Mouse (Mus musculus): ENCODE data around the gene Tuba1c. TPM values are rescaled to one million over a fixed set of nuclear protein-coding genes. Genes with fewer than 3 reads are reported as not detected.

The Tuba1c gene
- total and polyA plus RNA-seq, 3 experiments: 129 to 163 TPM; not detected in 1

DNA sequence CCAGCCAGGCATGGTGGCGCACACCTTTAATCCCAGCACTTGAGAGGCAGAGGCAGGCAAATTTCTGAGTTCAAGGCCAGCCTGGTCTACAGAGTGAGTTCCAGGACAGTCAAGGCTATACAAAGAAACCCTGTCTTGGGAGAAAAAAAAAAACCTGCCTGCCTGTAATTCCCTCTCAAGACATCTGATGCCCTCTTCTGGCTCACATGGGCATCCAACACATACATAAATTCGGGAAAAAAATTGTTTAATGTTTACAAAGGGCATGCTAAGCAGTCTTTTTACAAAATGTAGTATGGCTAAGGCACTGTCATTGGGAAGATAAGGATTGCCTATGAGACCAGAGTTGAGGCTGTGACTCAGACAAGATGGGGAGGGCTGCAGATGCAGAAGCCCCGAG, 50.1 kb downstream of the Tuba1c start:
- peak; percentile 51 for TF ChIP-seq ZNF384 (IDR thresholded peaks at IDR 0.05; ENCODE audit: low read depth, low read length)
- peak in 1 of 3 experiments; percentile 13; a peak in 1 of 6 replicates for TF ChIP-seq CTCF (IDR thresholded peaks at IDR 0.05 in 2 of 3, conservative IDR thresholded peaks at IDR 0.05 in 1 of 3; ENCODE audit: control insufficient read depth in 1 of 3, insufficient read depth in 1 of 3, low read depth in 2 of 3, low read length in 3 of 3, poor library complexity in 1 of 3, severe bottlenecking in 1 of 3)
- 0 out of 2 replicates have a peak, but pooled peaks have one; percentile 9 for TF ChIP-seq SMC3 (IDR thresholded peaks at IDR 0.05; ENCODE audit: low read depth, low read length)
- no peak for TF ChIP-seq NRF1 (IDR thresholded peaks at IDR 0.05; ENCODE audit: insufficient read depth, low read depth, low read length, poor library complexity, severe bottlenecking)
- no peak for TF ChIP-seq EP300 (IDR thresholded peaks at IDR 0.05; ENCODE audit: low read depth in 1 of 2, low read length in 2 of 2)
- peaks cover 17% of the 10 kb centered on the region for H3K79me2 ChIP-seq (ENCODE audit: control insufficient read depth, insufficient read depth, low read length, poor library complexity)
- no peaks in the 10 kb centered on the region for H3K27me3 ChIP-seq (ENCODE audit: control insufficient read depth in 1 of 2, insufficient read depth in 2 of 2, low read length in 2 of 2)
- DNase-seq (ENCODE audit: low read depth, low spot score): no peak
- H3K4me1 ChIP-seq (ENCODE audit: control insufficient read depth in 1 of 2, insufficient read depth in 2 of 2, low read length in 2 of 2): peaks cover 2 to 5% of the 10 kb centered on the region in 2 experiments; a peak in 2 of 4 replicates
- no peak overlapping the region for H3K4me3 ChIP-seq (ENCODE audit: control insufficient read depth in 1 of 2, insufficient read depth in 1 of 2, low read depth in 2 of 2, low read length in 2 of 2)
- no peak overlapping the region for H3K9ac ChIP-seq (ENCODE audit: control insufficient read depth, low read depth, low read length, poor library complexity, severe bottlenecking)
- H3K27ac ChIP-seq (ENCODE audit: control insufficient read depth, low read depth, low read length): no peak overlapping the region
- no peaks in the 10 kb centered on the region for H3K9me3 ChIP-seq (replicated peaks; ENCODE audit: insufficient read depth, low read length)
- peaks cover 8 to 9% of the 10 kb centered on the region in 2 experiments for H3K36me3 ChIP-seq (ENCODE audit: control insufficient read depth in 1 of 2, insufficient read depth in 2 of 2, low read length in 2 of 2)

DNA sequence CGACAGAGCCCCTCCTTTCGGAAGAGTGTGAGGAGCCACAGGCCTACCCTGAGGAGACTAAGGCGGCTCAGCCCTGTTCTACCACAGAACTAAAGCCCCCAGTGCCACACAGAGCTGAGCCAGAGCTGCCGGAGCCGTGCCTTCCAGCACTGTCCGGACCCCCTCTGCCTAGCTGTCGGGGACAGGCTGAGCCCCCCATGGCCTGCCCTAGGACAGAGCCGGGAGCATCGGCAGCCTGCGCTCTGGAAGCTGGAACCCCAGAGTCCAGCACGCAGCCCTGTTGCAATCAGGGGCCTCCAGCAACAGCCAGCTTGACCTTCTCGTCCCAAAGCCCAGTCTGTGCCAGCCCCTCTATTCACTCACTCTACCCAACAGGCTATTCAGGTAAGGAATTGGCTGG, 52.6 kb downstream of the Tuba1c start:
- no peaks in the 10 kb centered on the region for H3K27me3 ChIP-seq (ENCODE audit: control insufficient read depth in 1 of 2, insufficient read depth in 2 of 2, low read length in 2 of 2)
- H3K79me2 ChIP-seq (ENCODE audit: control insufficient read depth, insufficient read depth, low read length, poor library complexity): no peaks in the 10 kb centered on the region; the same call in 1 of the 2 replicates
- H3K36me3 ChIP-seq (ENCODE audit: control insufficient read depth in 1 of 2, insufficient read depth in 2 of 2, low read length in 2 of 2): peaks cover 0 to 9% of the 10 kb centered on the region in 2 experiments; a peak in 2 of 4 replicates
- H3K27ac ChIP-seq (ENCODE audit: control insufficient read depth, low read depth, low read length): no peak overlapping the region
- H3K9ac ChIP-seq (ENCODE audit: control insufficient read depth, low read depth, low read length, poor library complexity, severe bottlenecking): no peak overlapping the region
- no peak overlapping the region for H3K4me3 ChIP-seq (ENCODE audit: control insufficient read depth in 1 of 2, insufficient read depth in 1 of 2, low read depth in 2 of 2, low read length in 2 of 2)
- no peak for DNase-seq (ENCODE audit: low read depth, low spot score)
- TF ChIP-seq EP300 (IDR thresholded peaks at IDR 0.05; ENCODE audit: low read depth in 1 of 2, low read length in 2 of 2): no peak
- TF ChIP-seq ZMIZ1 (IDR thresholded peaks at IDR 0.05; ENCODE audit: low read depth, low read length): no peak
- no peak for TF ChIP-seq MYB (IDR thresholded peaks at IDR 0.05; ENCODE audit: low read depth, low read length)
- TF ChIP-seq ZC3H11A (IDR thresholded peaks at IDR 0.05; ENCODE audit: low read depth, low read length): no peak
- no peaks in the 10 kb centered on the region for H3K4me1 ChIP-seq (ENCODE audit: control insufficient read depth in 1 of 2, insufficient read depth in 2 of 2, low read length in 2 of 2)
- H3K9me3 ChIP-seq (replicated peaks; ENCODE audit: insufficient read depth, low read length): no peaks in the 10 kb centered on the region

DNA sequence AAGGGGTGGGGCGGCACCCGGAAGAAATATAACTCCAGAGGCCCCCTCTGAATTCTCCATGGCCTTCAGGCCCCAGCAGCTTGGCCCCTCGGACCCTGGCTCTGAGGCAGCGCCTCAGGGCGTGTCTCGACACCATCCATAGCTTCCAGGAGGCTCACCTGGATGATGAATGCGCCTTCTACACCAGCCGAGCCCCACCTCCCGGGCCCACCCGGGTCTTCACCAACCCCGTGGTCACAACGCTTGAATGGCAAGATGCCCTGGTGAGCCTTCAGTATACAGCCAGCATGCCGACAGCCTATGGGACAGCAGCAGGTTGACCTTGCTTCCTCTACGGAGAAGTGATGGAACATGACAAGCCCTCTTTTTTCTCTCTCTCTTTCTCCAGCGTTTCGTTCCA, 53.1 kb downstream of the Tuba1c start:
- no peak overlapping the region for H3K4me3 ChIP-seq (ENCODE audit: control insufficient read depth in 1 of 2, insufficient read depth in 1 of 2, low read depth in 2 of 2, low read length in 2 of 2)
- no peaks in the 10 kb centered on the region for H3K9me3 ChIP-seq (replicated peaks; ENCODE audit: insufficient read depth, low read length)
- H3K9ac ChIP-seq (ENCODE audit: control insufficient read depth, low read depth, low read length, poor library complexity, severe bottlenecking): no peak overlapping the region
- H3K27ac ChIP-seq (ENCODE audit: control insufficient read depth, low read depth, low read length): no peak overlapping the region
- H3K79me2 ChIP-seq (ENCODE audit: control insufficient read depth, insufficient read depth, low read length, poor library complexity): no peaks in the 10 kb centered on the region; the same call in 1 of the 2 replicates
- peaks cover 0 to 9% of the 10 kb centered on the region in 2 experiments; a peak in 2 of 4 replicates for H3K36me3 ChIP-seq (ENCODE audit: control insufficient read depth in 1 of 2, insufficient read depth in 2 of 2, low read length in 2 of 2)
- TF ChIP-seq MYC (IDR thresholded peaks at IDR 0.05; ENCODE audit: low read depth, low read length): no peak
- 0 out of 2 replicates have a peak, but pooled peaks have one; percentile 1 for TF ChIP-seq SIN3A (IDR thresholded peaks at IDR 0.05; ENCODE audit: low read length)
- no peak for TF ChIP-seq HCFC1 (IDR thresholded peaks at IDR 0.05; ENCODE audit: low read depth, low read length)
- TF ChIP-seq MAZ (IDR thresholded peaks at IDR 0.05; ENCODE audit: low read depth, low read length): no peak
- H3K27me3 ChIP-seq (ENCODE audit: control insufficient read depth in 1 of 2, insufficient read depth in 2 of 2, low read length in 2 of 2): no peaks in the 10 kb centered on the region
- DNase-seq (ENCODE audit: low read depth, low spot score): no peak
- no peaks in the 10 kb centered on the region for H3K4me1 ChIP-seq (ENCODE audit: control insufficient read depth in 1 of 2, insufficient read depth in 2 of 2, low read length in 2 of 2)
